In genomic region chr4:138463832-138464487, GRCm38 (mm10) we compare ENCODE assay signal across 8 mouse cellular contexts. TPM values are rescaled to one million over a fixed set of nuclear protein-coding genes. Genes with fewer than 3 reads are reported as not detected.
DNase-seq lines count a peak whose midpoint lies in the region; ATAC-seq and TF ChIP-seq lines count a peak whose summit lies in the region.

No protein-coding gene starts in this region.

- H3K27me3 ChIP-seq in forebrain, embryonic 13.5 days = peaks cover 48% of the 10 kb centered on the region

- H3K36me3 ChIP-seq in forebrain, embryonic 13.5 days (ENCODE audit: poor library complexity, severe bottlenecking) = no peaks in the 10 kb centered on the region

- H3K4me3 ChIP-seq in forebrain, embryonic 13.5 days = no peak overlapping the region
- H3K4me3 ChIP-seq in layer of hippocampus, adult 2 months = peak overlapping the region; percentile 1; the same call in 1 of the 2 replicates

- no peak overlapping the region for H3K9ac ChIP-seq in forebrain, embryonic 13.5 days

- TF ChIP-seq CTCF in layer of hippocampus, adult 2 months (conservative IDR thresholded peaks at IDR 0.05) = peak; percentile 33

- peak; percentile 61 to 75 for DNase-seq in frontal cortex, postnatal 14 days (ENCODE audit: low spot score in 2 of 2)
- DNase-seq in frontal cortex, postnatal 36 days (ENCODE audit: low spot score in 2 of 2) = no peak
- peak; percentile 92 for DNase-seq in adrenal gland, postnatal 14 days
- DNase-seq in heart, postnatal 4 days = peak; percentile 90
- DNase-seq in layer of hippocampus, adult 2 months (ENCODE audit: low spot score in 2 of 2) = peak; percentile 71
- peak; percentile 96 for DNase-seq in lung, postnatal 10 days
- DNase-seq in ovary, postnatal 14 days (ENCODE audit: low spot score) = peak; percentile 79

- H3K9me3 ChIP-seq in forebrain, embryonic 13.5 days (replicated peaks) = 0 out of 2 replicates have a peak, but pooled peaks cover 3% of the 10 kb centered on the region

- H3K27ac ChIP-seq in forebrain, embryonic 13.5 days = peak overlapping the region; percentile 83
- H3K27ac ChIP-seq in layer of hippocampus, adult 2 months = peak overlapping the region; percentile 86

- ATAC-seq in forebrain, embryonic 13.5 days = peak; percentile 56; the same call in 1 of the 2 replicates

- 11% methylated on average over 11 of the region's 11 CpGs for WGBS in forebrain, embryonic 13.5 days

- H3K4me1 ChIP-seq in forebrain, embryonic 13.5 days = peaks cover 41% of the 10 kb centered on the region

- peak overlapping the region; percentile 51 for H3K4me2 ChIP-seq in forebrain, embryonic 13.5 days

RNA-seq across cellular contexts. Expression of gene Camk2n1, which starts 9.8 kb away (rescaled TPM):
- 18.9 and 22.9 TPM in 2 replicates for total RNA-seq in adrenal gland, postnatal 14 days (2021)
- polyA plus RNA-seq in forebrain, embryonic 13.5 days (2015; fragmentation: Nextera tagmentation; extraction: Ambion mirVana) = 6.6 and 6.9 TPM in 2 replicates
- 1 to 10 TPM; 6.8 to 8.0 TPM for total RNA-seq in heart, postnatal 4 days (2021)
- total RNA-seq in layer of hippocampus, adult 2 months (2021) = 100 to 1,000 TPM; 378 to 385 TPM

RNA-seq across cellular contexts. Expression of gene Mul1, which starts 29.5 kb away (rescaled TPM):
- total RNA-seq in adrenal gland, postnatal 14 days (2021) = 53.9 and 57.6 TPM in 2 replicates
- polyA plus RNA-seq in forebrain, embryonic 13.5 days (2015; fragmentation: Nextera tagmentation; extraction: Ambion mirVana) = 18.6 and 19.2 TPM in 2 replicates
- 10 to 100 TPM; 55.2 to 62.7 TPM for total RNA-seq in heart, postnatal 4 days (2021)
- total RNA-seq in layer of hippocampus, adult 2 months (2021) = 10 to 100 TPM; 54.4 to 57.9 TPM

Comparison
In these comparisons a context has a peak if more than half of its experiments do, and no peak if none do; other contexts are left out.
1. DNase-seq: peak in frontal cortex, postnatal 14 days (2 of 2), adrenal gland, postnatal 14 days (single experiment), heart, postnatal 4 days (single experiment), layer of hippocampus, adult 2 months (2 of 2), lung, postnatal 10 days (single experiment) and ovary, postnatal 14 days (single experiment); none in frontal cortex, postnatal 36 days (0 of 2).
2. RNA of gene Camk2n1, which starts 9.8 kb away (total RNA-seq): 378 to 385 TPM in layer of hippocampus, adult 2 months; 18.9 to 22.9 TPM in adrenal gland, postnatal 14 days and 6.8 to 8.0 TPM in heart, postnatal 4 days; every median in the first group is over 10 times any median in the second.